24 mouse cellular contexts compared by ENCODE assay signal in the genomic region with DNA sequence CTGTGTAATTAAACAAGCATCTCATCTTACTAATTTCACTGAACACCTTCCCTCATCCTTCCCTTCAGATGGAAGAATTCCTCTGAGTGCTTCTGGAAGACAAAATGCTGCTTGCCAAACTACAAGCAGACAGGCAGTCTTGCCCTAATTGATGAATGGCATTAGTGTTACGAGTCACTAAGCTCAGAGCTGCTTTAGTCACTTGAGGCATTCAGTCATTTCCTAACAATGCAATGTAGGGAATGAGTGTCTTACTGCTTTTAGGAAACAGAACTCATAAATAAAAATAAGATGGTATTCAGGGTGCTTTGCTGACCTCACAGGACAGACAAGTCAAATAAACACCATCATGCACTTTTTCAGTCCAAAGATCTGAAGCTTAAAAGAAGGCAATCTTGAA.
DNase-seq lines count a peak whose midpoint lies in the region; ATAC-seq and TF ChIP-seq lines count a peak whose summit lies in the region.
"Had no signal": no experiment of that assay in that cellular context is flagged by ENCODE, and none has a peak within 500 bp of the region (broad histone marks: within the 10 kb centered on the region; RNA-seq: fewer than 3 reads in every experiment).

No protein-coding gene starts in this region.

- no peaks in the 10 kb centered on the region for H3K9me3 ChIP-seq in kidney, postnatal 0 days (replicated peaks; ENCODE audit: low read length)
- no peaks in the 10 kb centered on the region for H3K9me3 ChIP-seq in CH12.LX (replicated peaks; ENCODE audit: low read length)
- no peaks in the 10 kb centered on the region for H3K9me3 ChIP-seq in limb, embryonic 10.5 days (replicated peaks)
- H3K9me3 ChIP-seq: embryonic facial prominence, embryonic 12.5 days; heart, embryonic 13.5 days; hindbrain, embryonic 12.5 days; limb, embryonic 12.5 days; stomach, embryonic 15.5 days had no signal

- no peak for ATAC-seq in kidney, postnatal 0 days (replicated peaks; ENCODE audit: low FRiP score, low read depth)
- ATAC-seq: forebrain, embryonic 14.5 days; inflammation-experienced regulatory T-cells, adult 6 months had no signal

- no peak overlapping the region for H3K4me3 ChIP-seq in kidney, postnatal 0 days (replicated peaks; ENCODE audit: low read depth, low read length)
- H3K4me3 ChIP-seq in CH12.LX (replicated peaks in 1 of 3; ENCODE audit: low read depth in 2 of 3, low read length in 2 of 3, poor library complexity in 1 of 3): no peak overlapping the region
- no peak overlapping the region for H3K4me3 ChIP-seq in myocyte
- H3K4me3 ChIP-seq in limb, embryonic 10.5 days: no peak overlapping the region
- H3K4me3 ChIP-seq: embryonic facial prominence, embryonic 12.5 days; heart, adult 2 months; heart, embryonic 13.5 days; hindbrain, embryonic 12.5 days; limb, embryonic 12.5 days; stomach, embryonic 15.5 days had no signal

- TF ChIP-seq CTCF in kidney, postnatal 0 days (IDR thresholded peaks at IDR 0.05; ENCODE audit: low read depth): no peak
- no peak for TF ChIP-seq CTCF in CH12.LX (conservative IDR thresholded peaks at IDR 0.05 in 1 of 2, IDR thresholded peaks at IDR 0.05 in 1 of 2; ENCODE audit: low read depth in 2 of 2, low read length in 2 of 2)

- in situ Hi-C loops in CH12.LX (cut with MboI; ENCODE audit: low pct_ligation_motif_present, low pct_unique_long_range_greater_than_20kb, low sequenced_read_pairs): no loop called here

- WGBS in kidney, postnatal 0 days: 0% methylated on average over 1 of the region's 1 CpGs
- WGBS in limb, embryonic 10.5 days: 2% methylated on average over 1 of the region's 1 CpGs

- peak; percentile 42; the same call in 1 of the 2 replicates for TF ChIP-seq EP300 in CH12.LX (IDR thresholded peaks at IDR 0.05; ENCODE audit: low read length)

- H3K9ac ChIP-seq in kidney, postnatal 0 days (ENCODE audit: low read depth, low read length): no peak overlapping the region
- H3K9ac ChIP-seq in CH12.LX (ENCODE audit: insufficient read depth, low read depth): no peak overlapping the region
- H3K9ac ChIP-seq: embryonic facial prominence, embryonic 12.5 days; heart, embryonic 13.5 days; hindbrain, embryonic 12.5 days; limb, embryonic 12.5 days; stomach, embryonic 15.5 days had no signal

- no peaks in the 10 kb centered on the region for H3K36me3 ChIP-seq in kidney, postnatal 0 days (ENCODE audit: insufficient read depth, low read length)
- H3K36me3 ChIP-seq in CH12.LX (replicated peaks in 1 of 2; ENCODE audit: control insufficient read depth in 1 of 2, insufficient read depth in 1 of 2, low read length in 1 of 2): no peaks in the 10 kb centered on the region
- no peaks in the 10 kb centered on the region for H3K36me3 ChIP-seq in myocyte (ENCODE audit: control insufficient read depth, insufficient read depth)
- H3K36me3 ChIP-seq in limb, embryonic 10.5 days: no peaks in the 10 kb centered on the region
- H3K36me3 ChIP-seq: embryonic facial prominence, embryonic 12.5 days; heart, embryonic 13.5 days; hindbrain, embryonic 12.5 days; limb, embryonic 12.5 days; stomach, embryonic 15.5 days had no signal

- no peak overlapping the region for H3K4me2 ChIP-seq in kidney, postnatal 0 days (ENCODE audit: low read length)
- H3K4me2 ChIP-seq in CH12.LX (ENCODE audit: insufficient read depth, low read depth, poor library complexity, severe bottlenecking): no peak overlapping the region
- H3K4me2 ChIP-seq in myocyte (ENCODE audit: low read depth): peak overlapping the region; percentile 37
- H3K4me2 ChIP-seq: embryonic facial prominence, embryonic 12.5 days; heart, embryonic 13.5 days; hindbrain, embryonic 12.5 days; limb, embryonic 12.5 days; liver, embryonic 11.5 days; stomach, embryonic 15.5 days had no signal

- peak; percentile 9 for DNase-seq in kidney, postnatal 0 days (ENCODE audit: low spot score)
- no peak for DNase-seq in kidney, postnatal 14 days
- peak; percentile 22 for DNase-seq in CH12.LX (ENCODE audit: extremely low read depth)
- DNase-seq in brain, adult 2 months (ENCODE audit: low read depth, low spot score): peak; percentile 16
- DNase-seq in heart, postnatal 25 days (ENCODE audit: low spot score): no peak
- no peak for DNase-seq in limb, embryonic 10.5 days (ENCODE audit: low spot score)
- DNase-seq: adrenal gland, adult 8-10 months; cerebellum, adult 8-10 months; cerebellum, postnatal 36 days; heart, adult 2 months; heart, postnatal 14 days; kidney, adult 18-20 months; lung, adult 2 months; midbrain, embryonic 14.5 days; thymus, postnatal 25 days had no signal

- no peaks in the 10 kb centered on the region for H3K4me1 ChIP-seq in kidney, postnatal 0 days (replicated peaks; ENCODE audit: insufficient read depth, low read length)
- H3K4me1 ChIP-seq in CH12.LX (ENCODE audit: control insufficient read depth in 1 of 2, insufficient read depth in 2 of 2): peaks cover 3 to 7% of the 10 kb centered on the region in 2 experiments; a peak in 2 of 4 replicates
- H3K4me1 ChIP-seq in limb, embryonic 10.5 days: no peaks in the 10 kb centered on the region
- H3K4me1 ChIP-seq: embryonic facial prominence, embryonic 12.5 days; heart, embryonic 13.5 days; hindbrain, embryonic 12.5 days; limb, embryonic 12.5 days; stomach, embryonic 15.5 days had no signal

- H3K79me2 ChIP-seq in CH12.LX (replicated peaks; ENCODE audit: control insufficient read depth, extremely low read depth, insufficient read depth, poor library complexity, severe bottlenecking): no peaks in the 10 kb centered on the region
- no peaks in the 10 kb centered on the region for H3K79me2 ChIP-seq in myocyte (ENCODE audit: control insufficient read depth, insufficient read depth)

- no peak overlapping the region for H3K27ac ChIP-seq in kidney, postnatal 0 days
- H3K27ac ChIP-seq in CH12.LX (ENCODE audit: insufficient read depth, low read depth): no peak overlapping the region
- H3K27ac ChIP-seq in limb, embryonic 10.5 days: no peak overlapping the region
- H3K27ac ChIP-seq: embryonic facial prominence, embryonic 12.5 days; heart, adult 2 months; heart, embryonic 13.5 days; hindbrain, embryonic 12.5 days; limb, embryonic 12.5 days; stomach, embryonic 15.5 days had no signal

- TF ChIP-seq RAD21 in CH12.LX (IDR thresholded peaks at IDR 0.05; ENCODE audit: low read depth, low read length): no peak

- H3ac ChIP-seq in myocyte (ENCODE audit: control insufficient read depth, insufficient read length): no peak overlapping the region

- H3K27me3 ChIP-seq in kidney, postnatal 0 days (ENCODE audit: insufficient read depth, low read length): no peaks in the 10 kb centered on the region
- H3K27me3 ChIP-seq in CH12.LX (replicated peaks) (no peaks in the 10 kb centered on the region), myocyte (ENCODE audit: control insufficient read depth, insufficient read depth, insufficient read length) (no peaks in the 10 kb centered on the region)
- H3K27me3 ChIP-seq in limb, embryonic 10.5 days (ENCODE audit: low read depth, poor library complexity, severe bottlenecking): no peaks in the 10 kb centered on the region
- H3K27me3 ChIP-seq: embryonic facial prominence, embryonic 12.5 days; heart, embryonic 13.5 days; hindbrain, embryonic 12.5 days; limb, embryonic 12.5 days; stomach, embryonic 15.5 days had no signal

- intact Hi-C loops in heart, postnatal 25 days (cut with DNase I): no loop called here

- dilution Hi-C loops in CH12.LX (cut with MboI; ENCODE audit: extremely low pct_ligation_motif_present, extremely low pct_unique_long_range_greater_than_20kb, low sequenced_read_pairs): no loop called here

- TF ChIP-seq POLR2A in CH12.LX (IDR thresholded peaks at IDR 0.05; ENCODE audit: low read depth, low read length) (no peak), myocyte (IDR thresholded peaks at IDR 0.05; ENCODE audit: insufficient read length, low read depth) (no peak)

TF ChIP-seq in CH12.LX, 34 proteins besides CTCF, POLR2A, EP300 and RAD21:
- no peak for TF ChIP-seq NELFE (IDR thresholded peaks at IDR 0.05; ENCODE audit: low read depth, low read length)
- TF ChIP-seq JUN (IDR thresholded peaks at IDR 0.05; ENCODE audit: insufficient read depth, low read depth, low read length): peak; percentile 35; the same call in 1 of the 2 replicates
- peak; percentile 45 for TF ChIP-seq BHLHE40 (IDR thresholded peaks at IDR 0.05; ENCODE audit: low read depth, low read length)
- peak; percentile 59; the same call in 1 of the 2 replicates for TF ChIP-seq IRF4 (IDR thresholded peaks at IDR 0.05; ENCODE audit: low read depth, low read length)
- 0 out of 2 replicates have a peak, but pooled peaks have one; percentile 25 for TF ChIP-seq JUND (conservative IDR thresholded peaks at IDR 0.05; ENCODE audit: low read depth, low read length)
TF ChIP-seq in CH12.LX: peak in this region for 4.

TF ChIP-seq in myocyte, 11 proteins besides CTCF, POLR2A, EP300 and RAD21:
- TF ChIP-seq REST (IDR thresholded peaks at IDR 0.05; ENCODE audit: insufficient read depth, insufficient read length) (no peak), MYOG (IDR thresholded peaks at IDR 0.05; ENCODE audit: control insufficient read depth in 1 of 3, insufficient read depth in 1 of 3, insufficient read length in 2 of 3, low read depth in 2 of 3) (no peak), MAX (IDR thresholded peaks at IDR 0.05; ENCODE audit: low read depth) (no peak), MYOD1 (IDR thresholded peaks at IDR 0.05; ENCODE audit: control insufficient read depth in 1 of 3, insufficient read length in 2 of 3, low read depth in 2 of 3) (no peak), E2F4 (IDR thresholded peaks at IDR 0.05; ENCODE audit: insufficient read depth) (no peak), TCF12 (IDR thresholded peaks at IDR 0.05; ENCODE audit: insufficient read depth, poor library complexity, severe bottlenecking) (no peak), SRF (IDR thresholded peaks at IDR 0.05; ENCODE audit: control insufficient read depth, insufficient read length, low read depth) (no peak), TCF3 (IDR thresholded peaks at IDR 0.05; ENCODE audit: insufficient read length, low read depth) (no peak), POLR2AphosphoS2 (IDR thresholded peaks at IDR 0.05; ENCODE audit: insufficient read length, low read depth) (no peak), USF1 (IDR thresholded peaks at IDR 0.05; ENCODE audit: low read depth) (no peak), CEBPB (IDR thresholded peaks at IDR 0.05; ENCODE audit: insufficient read depth, poor library complexity, severe bottlenecking) (no peak)

Comparison
In these comparisons a context has a peak if more than half of its experiments do, and no peak if none do; other contexts are left out.
1. DNase-seq: peak in kidney, postnatal 0 days (single experiment), CH12.LX (single experiment) and brain, adult 2 months (single experiment); none in kidney, postnatal 14 days (single experiment), heart, postnatal 25 days (single experiment) and limb, embryonic 10.5 days (single experiment).